Mouse (Mus musculus): ENCODE measurements around the gene Atp6v1e1. TPM values are rescaled to one million over a fixed set of nuclear protein-coding genes. Genes with fewer than 3 reads are reported as not detected.

Gene Atp6v1e1
- polyA plus RNA-seq, 1 experiment from 2014 or later: 164 TPM

DNA sequence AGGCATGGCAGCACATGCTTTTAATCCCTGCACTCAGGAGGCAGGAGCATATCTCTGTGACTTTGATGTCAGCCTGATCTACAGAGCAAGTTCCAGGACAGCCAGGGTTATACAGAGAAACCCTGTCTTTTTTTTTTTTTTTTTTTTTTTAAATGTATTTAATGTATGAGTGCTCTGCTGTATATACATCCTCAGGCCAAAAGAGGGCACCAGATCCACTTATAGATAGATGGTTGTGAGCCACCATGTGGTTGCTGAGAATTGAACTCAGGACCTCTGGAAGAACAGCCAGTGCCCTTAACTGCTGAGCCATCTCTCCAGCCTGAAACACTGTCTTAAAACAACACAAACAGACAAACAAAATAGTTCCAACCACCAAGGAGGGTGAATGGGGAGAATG lies 33.7 kb downstream of the Atp6v1e1 start:
- peaks cover 26% of the 10 kb centered on the region for H3K36me3 ChIP-seq
- no peaks in the 10 kb centered on the region for H3K9me3 ChIP-seq
- H3K4me3 ChIP-seq: no peak overlapping the region
- no peak overlapping the region for H3K9ac ChIP-seq (replicated peaks)
- no peak overlapping the region for H3K4me2 ChIP-seq (replicated peaks)
- no peak for ATAC-seq (ENCODE audit: low FRiP score, low read depth)
- no peaks in the 10 kb centered on the region for H3K27me3 ChIP-seq
- no peak overlapping the region; the same call in 1 of the 2 replicates for H3K27ac ChIP-seq (replicated peaks)
- H3K4me1 ChIP-seq: peaks cover 7% of the 10 kb centered on the region

DNA sequence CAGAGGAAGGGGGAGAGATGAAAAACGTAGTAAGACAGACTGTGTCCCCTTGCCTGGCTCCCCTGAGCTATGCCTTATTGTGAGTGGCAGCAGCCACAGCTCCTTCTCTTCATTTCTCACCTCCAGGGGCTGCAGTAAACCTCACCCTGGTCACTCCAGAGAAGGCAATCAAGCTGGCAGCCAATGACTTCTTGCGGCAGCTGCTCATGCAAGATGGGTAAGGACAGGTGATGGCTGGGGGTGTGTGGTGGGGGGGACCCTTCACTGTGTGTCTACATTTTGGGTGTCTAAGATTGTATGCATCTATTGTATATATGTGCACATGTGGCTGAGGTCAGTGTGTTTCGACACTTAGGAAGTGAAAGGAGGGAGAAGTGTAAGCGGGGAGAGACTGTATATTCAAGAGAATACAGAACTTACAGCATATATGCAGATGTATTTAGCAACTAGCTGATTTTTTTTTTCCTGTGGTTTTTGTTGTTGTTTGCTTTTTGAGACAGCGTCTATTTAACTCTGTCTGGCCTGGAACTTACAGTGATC lies 34.5 kb downstream of the Atp6v1e1 start:
- Histone ChIP-seq H3K4me2 (replicated peaks) (no peak overlapping the region), H3K9me3 (no peaks in the 10 kb centered on the region), H3K9ac (replicated peaks) (no peak overlapping the region), H3K4me1 (peaks cover 7% of the 10 kb centered on the region), H3K27me3 (no peaks in the 10 kb centered on the region), H3K4me3 (no peak overlapping the region), H3K27ac (replicated peaks) (no peak overlapping the region), H3K36me3 (peaks cover 18% of the 10 kb centered on the region)
- 86% methylated on average over 5 of the region's 5 CpGs for WGBS
- ATAC-seq (ENCODE audit: low FRiP score, low read depth): no peak

DNA sequence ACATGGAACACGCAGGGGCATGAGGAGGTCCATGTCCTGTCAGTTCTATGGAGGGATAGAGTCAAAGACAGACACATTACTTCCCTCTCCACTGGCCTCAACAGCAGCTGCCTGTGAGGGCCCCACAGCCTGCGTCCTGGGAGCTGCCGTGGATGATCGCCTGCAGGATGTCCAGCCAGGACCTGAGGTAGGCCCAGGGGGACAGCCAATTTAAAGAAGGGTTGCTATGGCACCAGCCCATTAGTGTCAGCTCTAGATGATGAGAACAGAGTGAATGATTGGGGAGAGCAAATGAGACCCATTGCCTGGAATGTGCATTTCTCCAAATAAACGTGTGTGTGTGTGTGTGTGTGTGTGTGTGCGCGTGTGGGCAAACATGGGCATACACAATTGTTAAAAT lies 38.2 kb downstream of the Atp6v1e1 start:
- H3K9ac ChIP-seq (replicated peaks): no peak overlapping the region
- 65% methylated on average over 7 of the region's 7 CpGs for WGBS
- H3K4me1 ChIP-seq: peaks cover 7% of the 10 kb centered on the region
- no peaks in the 10 kb centered on the region for H3K27me3 ChIP-seq
- no peak for ATAC-seq (ENCODE audit: low FRiP score, low read depth)
- no peaks in the 10 kb centered on the region for H3K36me3 ChIP-seq
- H3K4me2 ChIP-seq (replicated peaks): no peak overlapping the region
- no peak overlapping the region for H3K4me3 ChIP-seq
- H3K9me3 ChIP-seq: no peaks in the 10 kb centered on the region
- no peak overlapping the region for H3K27ac ChIP-seq (replicated peaks)

DNA sequence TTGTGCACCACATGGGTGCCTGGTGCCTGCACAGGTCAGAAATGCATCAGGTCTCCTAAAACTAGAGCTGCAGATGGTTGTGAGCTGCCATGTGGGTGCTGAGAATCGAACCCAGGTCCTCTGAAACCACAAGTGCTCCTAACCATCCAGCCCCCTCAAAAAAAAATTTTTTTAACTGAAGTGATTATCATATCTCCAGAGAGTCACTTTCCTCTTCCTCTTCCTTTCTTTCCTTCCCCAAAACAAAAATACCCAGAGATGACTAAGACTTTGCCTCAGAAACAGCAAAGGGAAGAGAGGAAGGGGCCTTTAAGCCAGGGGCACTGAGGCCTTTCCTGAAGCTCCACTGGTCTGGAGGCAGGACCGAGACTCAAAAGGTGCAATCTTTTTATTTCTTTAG lies 39.6 kb downstream of the Atp6v1e1 start:
- no peak overlapping the region for H3K27ac ChIP-seq (replicated peaks)
- H3K9me3 ChIP-seq: no peaks in the 10 kb centered on the region
- H3K9ac ChIP-seq (replicated peaks): no peak overlapping the region
- no peak overlapping the region for H3K4me2 ChIP-seq (replicated peaks)
- no peak for ATAC-seq (ENCODE audit: low FRiP score, low read depth)
- H3K4me3 ChIP-seq: no peak overlapping the region
- no peaks in the 10 kb centered on the region for H3K36me3 ChIP-seq
- H3K27me3 ChIP-seq: no peaks in the 10 kb centered on the region
- peaks cover 7% of the 10 kb centered on the region for H3K4me1 ChIP-seq
- WGBS: 95% methylated on average over 2 of the region's 2 CpGs

DNA sequence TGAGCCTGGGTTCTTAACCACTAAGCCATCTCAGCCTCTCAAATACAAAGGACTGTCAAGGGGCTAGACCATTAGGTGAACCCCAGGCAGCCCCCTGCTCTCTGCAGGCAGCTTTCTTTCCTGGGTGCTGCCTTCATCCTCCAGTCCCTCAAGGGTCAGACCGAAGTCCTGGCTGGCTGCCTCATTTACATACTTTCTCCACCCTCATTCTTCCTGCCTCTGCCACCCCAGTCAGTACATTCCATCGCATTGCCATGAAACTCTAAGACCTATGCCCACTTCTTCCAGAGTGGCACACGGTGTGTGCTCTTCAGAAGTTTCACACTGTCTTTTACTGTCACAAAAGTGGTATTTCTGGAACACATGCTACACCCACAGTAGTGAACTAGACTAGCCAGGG lies 44.4 kb downstream of the Atp6v1e1 start:
- ATAC-seq (ENCODE audit: low FRiP score, low read depth): no peak
- Histone ChIP-seq H3K36me3 (no peaks in the 10 kb centered on the region), H3K9ac (replicated peaks) (no peak overlapping the region), H3K4me2 (replicated peaks) (no peak overlapping the region), H3K27me3 (no peaks in the 10 kb centered on the region), H3K27ac (replicated peaks) (no peak overlapping the region), H3K4me3 (no peak overlapping the region), H3K4me1 (peaks cover 11% of the 10 kb centered on the region), H3K9me3 (no peaks in the 10 kb centered on the region)
- 72% methylated on average over 3 of the region's 3 CpGs for WGBS

DNA sequence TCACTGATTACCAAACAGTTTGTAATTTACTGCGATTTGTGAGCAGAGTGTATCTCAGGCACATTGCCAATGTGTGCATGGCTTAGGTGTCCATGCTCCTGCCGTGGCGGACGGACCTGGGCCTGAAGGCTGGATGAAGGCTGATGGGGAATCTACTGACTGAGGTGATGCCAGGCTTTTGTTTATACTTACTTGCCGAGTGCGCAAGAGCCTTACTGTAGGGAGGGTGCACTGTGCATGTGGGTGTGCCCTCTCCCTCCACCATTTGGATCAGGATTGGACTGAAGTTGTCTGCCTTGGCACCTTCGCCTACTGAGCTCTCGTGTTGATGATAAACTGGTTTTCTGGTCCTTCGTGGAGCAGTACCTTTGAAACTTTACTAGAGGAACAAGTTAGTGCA lies 45.1 kb downstream of the Atp6v1e1 start:
- Histone ChIP-seq H3K9me3 (no peaks in the 10 kb centered on the region), H3K4me1 (peaks cover 18% of the 10 kb centered on the region), H3K4me2 (replicated peaks) (no peak overlapping the region), H3K27ac (replicated peaks) (no peak overlapping the region), H3K9ac (replicated peaks) (no peak overlapping the region), H3K36me3 (no peaks in the 10 kb centered on the region), H3K4me3 (no peak overlapping the region), H3K27me3 (no peaks in the 10 kb centered on the region)
- ATAC-seq (ENCODE audit: low FRiP score, low read depth): no peak
- 90% methylated on average over 9 of the region's 9 CpGs for WGBS

DNA sequence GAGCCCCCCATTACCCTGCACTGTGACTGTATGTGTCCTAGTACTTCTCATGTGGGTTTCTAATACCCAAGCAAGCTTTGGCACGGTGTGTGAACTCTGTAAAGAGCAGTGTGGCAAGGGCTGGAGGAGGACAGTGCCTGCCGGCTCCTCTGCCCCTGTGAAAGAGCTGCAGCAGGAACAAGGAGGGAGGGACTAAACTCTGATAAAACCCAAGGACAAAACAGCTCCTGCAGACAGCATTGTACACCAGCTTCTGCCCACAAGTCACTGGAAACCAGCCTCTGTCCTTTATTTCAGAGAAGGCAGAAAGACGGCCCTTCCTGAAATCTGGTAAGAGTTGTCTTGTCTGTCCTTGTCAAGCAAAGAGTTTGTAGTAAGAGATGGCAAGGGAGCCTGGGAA lies 46.3 kb downstream of the Atp6v1e1 start:
- peaks cover 26% of the 10 kb centered on the region for H3K4me1 ChIP-seq
- 86% methylated on average over 3 of the region's 3 CpGs for WGBS
- no peak overlapping the region for H3K27ac ChIP-seq (replicated peaks)

DNA sequence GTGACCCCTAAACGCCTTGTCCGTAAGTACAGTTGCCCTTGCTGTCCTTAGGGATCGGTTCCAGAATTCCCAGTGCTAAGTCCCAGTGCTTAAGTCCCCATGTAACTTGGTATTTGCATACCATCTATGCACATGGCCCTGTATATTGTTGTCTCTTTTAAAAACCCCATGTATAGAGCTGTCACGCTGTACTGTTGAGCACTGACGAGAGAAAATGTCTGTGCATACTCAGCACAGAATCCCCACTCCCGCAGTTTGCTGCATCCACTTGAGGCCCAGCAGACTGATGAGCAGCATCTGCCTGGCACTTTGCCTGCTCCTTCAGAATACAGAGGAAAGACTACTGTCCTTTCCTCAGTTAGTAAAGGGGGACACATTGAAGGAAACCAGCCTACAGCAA lies 48.8 kb downstream of the Atp6v1e1 start:
- Histone ChIP-seq H3K4me3 (no peak overlapping the region), H3K27ac (replicated peaks) (peak overlapping the region; percentile 92), H3K4me1 (peaks cover 26% of the 10 kb centered on the region), H3K4me2 (replicated peaks) (no peak overlapping the region), H3K36me3 (0 out of 2 replicates have a peak, but pooled peaks cover 6% of the 10 kb centered on the region), H3K27me3 (no peaks in the 10 kb centered on the region), H3K9ac (replicated peaks) (peak overlapping the region; percentile 37; the same call in 1 of the 2 replicates), H3K9me3 (no peaks in the 10 kb centered on the region)
- peak; percentile 63 for ATAC-seq (ENCODE audit: low FRiP score, low read depth)
- 56% methylated on average over 6 of the region's 6 CpGs for WGBS

More for the DNA sequence above, 46.3 kb downstream of the Atp6v1e1 start:
- no peaks in the 10 kb centered on the region for H3K27me3 ChIP-seq
- H3K9ac ChIP-seq (replicated peaks): no peak overlapping the region
- H3K4me3 ChIP-seq: no peak overlapping the region
- H3K36me3 ChIP-seq: 0 out of 2 replicates have a peak, but pooled peaks cover 2% of the 10 kb centered on the region
- ATAC-seq (ENCODE audit: low FRiP score, low read depth): no peak
- no peak overlapping the region for H3K4me2 ChIP-seq (replicated peaks)
- no peaks in the 10 kb centered on the region for H3K9me3 ChIP-seq

DNA sequence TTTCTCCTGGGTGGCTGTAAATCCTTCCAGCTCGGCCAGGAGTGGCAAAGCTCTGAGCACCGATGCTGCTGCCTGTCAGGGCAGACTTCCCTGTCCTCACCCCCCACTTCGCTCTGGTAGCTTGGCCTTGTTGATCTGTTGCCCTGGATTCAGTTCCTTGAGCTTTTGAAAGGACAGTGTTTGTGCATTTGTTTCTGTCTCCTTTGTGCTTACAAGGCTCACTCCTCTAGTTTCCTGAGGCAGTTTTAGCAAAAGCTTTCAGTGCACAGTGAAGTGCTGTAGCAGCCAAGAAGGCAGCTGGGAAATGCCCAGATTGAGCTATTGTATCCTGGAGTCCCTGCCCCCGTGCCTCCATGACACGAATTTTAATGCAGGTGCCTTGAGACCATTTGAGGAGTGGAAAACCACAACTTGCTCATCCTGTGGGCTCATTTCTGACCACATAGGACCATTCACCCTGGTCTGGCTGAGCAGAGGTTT lies 49.4 kb downstream of the Atp6v1e1 start, which contains the start of gene Slc25a18:
Gene Slc25a18 (plus strand): TSS at position 430 of the 480 bp plus-strand sequence.
- 26% methylated on average over 5 of the region's 5 CpGs for WGBS
- H3K4me1 ChIP-seq: peaks cover 26% of the 10 kb centered on the region
- ATAC-seq (ENCODE audit: low FRiP score, low read depth): peak; percentile 83
- peaks cover 12% of the 10 kb centered on the region; the same call in 1 of the 2 replicates for H3K36me3 ChIP-seq
- H3K27ac ChIP-seq (replicated peaks): peak within 1 kb of the TSS; percentile 92
- H3K9ac ChIP-seq (replicated peaks): peak within 1 kb of the TSS; percentile 37; the same call in 1 of the 2 replicates
- no peaks in the 10 kb centered on the region for H3K27me3 ChIP-seq
- no peaks in the 10 kb centered on the region for H3K9me3 ChIP-seq
- H3K4me3 ChIP-seq: no peak within 1 kb of the TSS
- H3K4me2 ChIP-seq (replicated peaks): peak within 1 kb of the TSS; percentile 15; the same call in 1 of the 2 replicates

DNA sequence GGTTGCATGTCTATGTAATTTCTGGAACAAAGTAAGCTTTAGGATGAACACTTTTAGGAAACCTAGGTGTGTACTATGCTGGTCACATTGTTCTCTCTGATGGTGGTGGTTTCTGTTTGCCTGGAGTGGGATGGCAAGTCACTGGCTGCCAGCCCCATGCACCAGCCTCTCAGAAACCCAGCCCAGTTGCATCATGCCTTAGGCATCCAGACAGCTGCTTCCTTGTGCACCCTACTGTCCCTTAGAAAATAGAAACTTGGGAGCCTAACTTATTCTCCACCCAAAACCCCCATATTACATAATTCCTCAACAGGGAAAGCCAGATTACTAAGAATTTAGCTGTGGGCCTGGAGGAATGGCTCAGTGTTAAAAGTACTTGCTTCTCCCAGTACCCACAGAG lies 50.6 kb downstream of the Atp6v1e1 start:
- Histone ChIP-seq H3K27ac (replicated peaks) (peak overlapping the region; percentile 92), H3K4me3 (no peak overlapping the region), H3K9ac (replicated peaks) (no peak overlapping the region), H3K9me3 (no peaks in the 10 kb centered on the region), H3K36me3 (peaks cover 16% of the 10 kb centered on the region; the same call in 1 of the 2 replicates), H3K4me2 (replicated peaks) (no peak overlapping the region), H3K4me1 (peaks cover 26% of the 10 kb centered on the region), H3K27me3 (no peaks in the 10 kb centered on the region)
- ATAC-seq (ENCODE audit: low FRiP score, low read depth): no peak

DNA sequence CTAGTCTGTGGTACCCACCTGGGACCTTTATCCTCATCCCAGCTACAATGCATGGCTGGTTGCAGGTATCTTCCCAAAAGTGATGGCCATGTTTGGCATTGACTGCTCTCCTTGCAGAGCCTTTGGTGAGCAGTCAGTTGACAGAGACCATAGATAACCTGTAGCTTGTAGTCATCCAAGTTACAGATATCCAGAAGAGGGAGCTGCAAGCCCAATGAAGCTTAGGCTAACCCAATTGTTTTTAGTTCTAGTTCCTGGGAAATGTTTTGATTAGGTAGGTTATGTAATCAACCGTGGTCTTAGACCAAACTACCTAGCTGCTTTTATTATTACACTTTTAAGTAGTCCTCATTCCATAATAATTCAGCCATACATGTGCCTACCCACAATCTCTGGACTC lies 51.2 kb downstream of the Atp6v1e1 start:
- Histone ChIP-seq H3K4me1 (peaks cover 26% of the 10 kb centered on the region), H3K4me2 (replicated peaks) (no peak overlapping the region), H3K4me3 (no peak overlapping the region), H3K27me3 (no peaks in the 10 kb centered on the region), H3K9ac (replicated peaks) (no peak overlapping the region), H3K27ac (replicated peaks) (no peak overlapping the region), H3K9me3 (no peaks in the 10 kb centered on the region), H3K36me3 (peaks cover 20% of the 10 kb centered on the region; the same call in 1 of the 2 replicates)
- 85% methylated on average over 1 of the region's 1 CpGs for WGBS
- no peak for ATAC-seq (ENCODE audit: low FRiP score, low read depth)

DNA sequence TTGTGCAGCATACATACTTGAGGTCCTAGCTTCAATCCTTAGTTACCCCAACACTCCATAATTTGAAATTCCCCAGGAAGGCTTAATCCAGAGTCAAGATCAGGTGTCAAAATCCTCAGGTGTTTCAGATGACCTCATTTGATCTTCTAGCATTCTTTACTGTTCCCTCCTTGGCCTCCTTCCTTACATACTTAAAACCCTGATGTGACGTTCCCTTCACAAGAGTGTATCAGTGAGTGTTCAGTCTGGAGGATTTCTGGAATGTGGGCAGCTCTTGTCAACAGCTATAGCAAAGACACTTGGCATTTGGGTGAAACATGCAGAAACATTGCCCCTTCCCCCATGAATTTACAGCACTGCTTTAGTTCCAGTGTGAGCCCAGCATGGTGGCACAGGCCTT lies 52.6 kb downstream of the Atp6v1e1 start:
- 93% methylated on average over 1 of the region's 1 CpGs for WGBS
- Histone ChIP-seq H3K36me3 (peaks cover 34% of the 10 kb centered on the region; the same call in 1 of the 2 replicates), H3K4me3 (no peak overlapping the region), H3K27ac (replicated peaks) (no peak overlapping the region), H3K27me3 (no peaks in the 10 kb centered on the region), H3K4me2 (replicated peaks) (no peak overlapping the region), H3K9ac (replicated peaks) (no peak overlapping the region), H3K9me3 (no peaks in the 10 kb centered on the region), H3K4me1 (peaks cover 26% of the 10 kb centered on the region)
- no peak for ATAC-seq (ENCODE audit: low FRiP score, low read depth)

DNA sequence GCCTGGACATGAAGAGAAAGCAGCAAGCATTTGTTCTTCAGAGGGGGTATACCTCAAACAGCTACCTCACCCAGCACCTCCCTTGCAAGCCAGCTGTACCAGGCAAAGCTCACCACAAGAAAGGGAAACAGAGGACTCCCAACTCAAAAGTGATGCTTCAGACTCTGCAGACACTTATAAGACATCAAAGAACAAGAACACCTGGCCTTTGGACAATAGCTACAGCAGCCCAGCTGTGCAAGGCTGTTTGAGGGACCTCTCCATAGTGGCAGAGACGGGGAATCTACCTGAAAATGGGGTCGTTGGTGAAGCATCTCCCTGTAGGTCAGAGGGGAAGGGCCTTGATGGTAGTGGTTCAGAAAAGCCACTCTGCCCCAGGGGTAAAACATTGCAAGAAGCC lies 61.4 kb downstream of the Atp6v1e1 start:
- Histone ChIP-seq H3K27me3 (no peaks in the 10 kb centered on the region), H3K4me2 (replicated peaks) (no peak overlapping the region), H3K4me3 (no peak overlapping the region), H3K36me3 (peaks cover 75% of the 10 kb centered on the region), H3K9me3 (no peaks in the 10 kb centered on the region), H3K27ac (replicated peaks) (no peak overlapping the region), H3K4me1 (no peaks in the 10 kb centered on the region), H3K9ac (replicated peaks) (no peak overlapping the region)
- WGBS: 86% methylated on average over 2 of the region's 2 CpGs
- ATAC-seq (ENCODE audit: low FRiP score, low read depth): no peak

All from midbrain, embryonic 12.5 days (tissue).